Mouse (Mus musculus) embryonic facial prominence, embryonic 15.5 days (tissue): ENCODE measurements around the gene Arhgap19. TPM values are rescaled to one million over a fixed set of nuclear protein-coding genes. Genes with fewer than 3 reads are reported as not detected.

Source experiments
- ATAC-seq: fragments of 200-750 bp; cut with Nextera tagmentation; 2 replicates; pipeline ENCODE4 v1.8.0; 2017; ENCODE audit warnings: low read depth, moderate TSS enrichment; ENCODE audit not compliant: insufficient number of reproducible peaks, low FRiP score, low TSS enrichment
- H3K27ac ChIP-seq: fragments of 300-500 bp; sonication (generic); replicated peaks from 2 replicates; pipeline ENCODE4 v1.5.1; 2015; ENCODE audit warnings: mild to moderate bottlenecking, inconsistent platforms
- H3K27me3 ChIP-seq: fragments of 300-500 bp; sonication (generic); 2 replicates; pipeline ENCODE4 v1.6.1; 2015; ENCODE audit warnings: inconsistent platforms
- H3K36me3 ChIP-seq: fragments of 300-500 bp; sonication (generic); 2 replicates; pipeline ENCODE4 v1.6.1; 2015; ENCODE audit warnings: mild to moderate bottlenecking, inconsistent platforms
- H3K4me1 ChIP-seq: fragments of 300-500 bp; sonication (generic); 2 replicates; pipeline ENCODE4 v1.6.1; 2015; ENCODE audit warnings: inconsistent platforms
- H3K4me2 ChIP-seq: fragments of 300-500 bp; sonication (generic); replicated peaks from 2 replicates; pipeline ENCODE4 v1.6.1; 2015; ENCODE audit warnings: mild to moderate bottlenecking, inconsistent platforms
- H3K4me3 ChIP-seq: fragments of 300-500 bp; sonication (generic); replicated peaks from 2 replicates; pipeline ENCODE4 v1.5.1; 2015; ENCODE audit warnings: mild to moderate bottlenecking, inconsistent platforms
- H3K9ac ChIP-seq: fragments of 300-500 bp; sonication (generic); 2 replicates; pipeline ENCODE4 v1.6.1; 2015; ENCODE audit warnings: inconsistent platforms
- H3K9me3 ChIP-seq: fragments of 300-500 bp; sonication (generic); replicated peaks from 2 replicates; pipeline ENCODE4 v1.6.1; 2016; ENCODE audit warnings: inconsistent platforms
- WGBS: fragments of 180-500 bp; shearing (Covaris S2); methylation state at CpG from one replicate; pipeline ENCODE4 v1.1.7; 2015; 5-methylcytosine and 5-hydroxymethylcytosine counted together
- polyA plus RNA-seq: library from polyadenylated mRNA; unstranded; fragments of >200 nt; fragmentation: Nextera tagmentation; extraction: Ambion mirVana; gene quantifications from 2 replicates; pipeline ENCODE4 v1.2.1, GENCODE M21; 2015

The Arhgap19 gene
- polyA plus RNA-seq, 1 experiment from 2014 or later, result 17.5 TPM

GRCm38 (mm10) chr19:41796789-41797327 is 5.0 kb downstream of the Arhgap19 start:
- no peak for ATAC-seq
- WGBS, result 45% methylated on average over 12 of the region's 12 CpGs
- no peaks in the 10 kb centered on the region for H3K9me3 ChIP-seq
- no peak overlapping the region for H3K4me3 ChIP-seq
- 0 out of 2 replicates have a peak overlapping the region, but pooled peaks have one; percentile 48 for H3K27ac ChIP-seq
- no peak overlapping the region for H3K4me2 ChIP-seq
- no peaks in the 10 kb centered on the region for H3K27me3 ChIP-seq
- H3K36me3 ChIP-seq, result no peaks in the 10 kb centered on the region
- H3K9ac ChIP-seq, result no peak overlapping the region
- peaks cover 27% of the 10 kb centered on the region for H3K4me1 ChIP-seq

- WGBS, result 43% methylated on average over 3 of the region's 3 CpGs
- Histone ChIP-seq H3K27ac (0 out of 2 replicates have a peak overlapping the region, but pooled peaks have one; percentile 48), H3K4me2 (no peak overlapping the region), H3K4me3 (no peak overlapping the region), H3K36me3 (no peaks in the 10 kb centered on the region), H3K27me3 (no peaks in the 10 kb centered on the region), H3K4me1 (peaks cover 27% of the 10 kb centered on the region), H3K9me3 (no peaks in the 10 kb centered on the region), H3K9ac (no peak overlapping the region)
- no peak for ATAC-seq
Measured at GRCm38 (mm10) chr19:41796148-41796760, 5.6 kb downstream of the Arhgap19 start.

- Histone ChIP-seq H3K36me3 (no peaks in the 10 kb centered on the region), H3K4me3 (no peak overlapping the region), H3K9ac (no peak overlapping the region), H3K27ac (no peak overlapping the region), H3K9me3 (no peaks in the 10 kb centered on the region), H3K27me3 (no peaks in the 10 kb centered on the region), H3K4me2 (no peak overlapping the region), H3K4me1 (peaks cover 16% of the 10 kb centered on the region)
- no peak for ATAC-seq
- WGBS, result 69% methylated on average over 6 of the region's 6 CpGs
Measured at GRCm38 (mm10) chr19:41794901-41795300, 6.9 kb downstream of the Arhgap19 start.

GRCm38 (mm10) chr19:41794017-41794416 is 7.8 kb downstream of the Arhgap19 start:
- H3K36me3 ChIP-seq, result no peaks in the 10 kb centered on the region
- H3K4me2 ChIP-seq, result no peak overlapping the region
- no peak overlapping the region for H3K4me3 ChIP-seq
- no peaks in the 10 kb centered on the region for H3K27me3 ChIP-seq
- no peaks in the 10 kb centered on the region for H3K9me3 ChIP-seq
- H3K4me1 ChIP-seq, result peaks cover 14% of the 10 kb centered on the region; the same call in 1 of the 2 replicates
- no peak for ATAC-seq
- no peak overlapping the region for H3K9ac ChIP-seq
- no peak overlapping the region for H3K27ac ChIP-seq

GRCm38 (mm10) chr19:41792934-41793486 is 8.8 kb downstream of the Arhgap19 start:
- no peak overlapping the region for H3K4me3 ChIP-seq
- H3K36me3 ChIP-seq, result no peaks in the 10 kb centered on the region
- no peak overlapping the region for H3K9ac ChIP-seq
- no peak overlapping the region for H3K4me2 ChIP-seq
- no peaks in the 10 kb centered on the region for H3K9me3 ChIP-seq
- no peak overlapping the region for H3K27ac ChIP-seq
- no peaks in the 10 kb centered on the region for H3K27me3 ChIP-seq
- 67% methylated on average over 1 of the region's 1 CpGs for WGBS
- ATAC-seq, result no peak
- peaks cover 14% of the 10 kb centered on the region; the same call in 1 of the 2 replicates for H3K4me1 ChIP-seq

- Histone ChIP-seq H3K4me1 (0 out of 2 replicates have a peak, but pooled peaks cover 8% of the 10 kb centered on the region), H3K9ac (no peak overlapping the region), H3K4me2 (no peak overlapping the region), H3K4me3 (no peak overlapping the region), H3K9me3 (no peaks in the 10 kb centered on the region), H3K27ac (no peak overlapping the region), H3K36me3 (peaks cover 3% of the 10 kb centered on the region; the same call in 1 of the 2 replicates), H3K27me3 (no peaks in the 10 kb centered on the region)
- ATAC-seq, result no peak
- WGBS, result 83% methylated on average over 2 of the region's 2 CpGs
Measured at GRCm38 (mm10) chr19:41791384-41791783, 10.5 kb downstream of the Arhgap19 start.

GRCm38 (mm10) chr19:41789110-41789961 is 12.5 kb downstream of the Arhgap19 start:
- H3K4me3 ChIP-seq, result no peak overlapping the region
- no peak overlapping the region for H3K9ac ChIP-seq
- no peak overlapping the region for H3K4me2 ChIP-seq
- 50% methylated on average over 10 of the region's 10 CpGs for WGBS
- ATAC-seq, result no peak
- H3K27ac ChIP-seq, result no peak overlapping the region
- H3K9me3 ChIP-seq, result no peaks in the 10 kb centered on the region
- no peaks in the 10 kb centered on the region for H3K27me3 ChIP-seq
- no peaks in the 10 kb centered on the region for H3K4me1 ChIP-seq
- peaks cover 13% of the 10 kb centered on the region; the same call in 1 of the 2 replicates for H3K36me3 ChIP-seq

- no peak for ATAC-seq
- WGBS, result 98% methylated on average over 1 of the region's 1 CpGs
- H3K27me3 ChIP-seq, result no peaks in the 10 kb centered on the region
- peaks cover 19% of the 10 kb centered on the region for H3K36me3 ChIP-seq
- no peak overlapping the region for H3K9ac ChIP-seq
- H3K9me3 ChIP-seq, result no peaks in the 10 kb centered on the region
- H3K4me2 ChIP-seq, result no peak overlapping the region
- H3K4me3 ChIP-seq, result no peak overlapping the region
- H3K27ac ChIP-seq, result no peak overlapping the region
- no peaks in the 10 kb centered on the region for H3K4me1 ChIP-seq
Measured at GRCm38 (mm10) chr19:41786896-41787295, 15.0 kb downstream of the Arhgap19 start.

GRCm38 (mm10) chr19:41777514-41777913 is 24.3 kb downstream of the Arhgap19 start:
- WGBS, result 84% methylated on average over 6 of the region's 6 CpGs
- ATAC-seq, result no peak
- H3K4me3 ChIP-seq, result no peak overlapping the region

GRCm38 (mm10) chr19:41768711-41769110 is 33.1 kb downstream of the Arhgap19 start:
- 90% methylated on average over 7 of the region's 7 CpGs for WGBS
- H3K36me3 ChIP-seq, result peaks cover 19% of the 10 kb centered on the region

More at GRCm38 (mm10) chr19:41777514-41777913, 24.3 kb downstream of the Arhgap19 start:
- H3K4me2 ChIP-seq, result no peak overlapping the region
- no peaks in the 10 kb centered on the region for H3K9me3 ChIP-seq
- no peak overlapping the region for H3K27ac ChIP-seq
- peaks cover 47% of the 10 kb centered on the region for H3K36me3 ChIP-seq
- no peaks in the 10 kb centered on the region for H3K27me3 ChIP-seq
- no peak overlapping the region for H3K9ac ChIP-seq
- no peaks in the 10 kb centered on the region for H3K4me1 ChIP-seq

GRCm38 (mm10) chr19:41766628-41767027 is 35.2 kb downstream of the Arhgap19 start:
- H3K4me1 ChIP-seq, result no peaks in the 10 kb centered on the region
- no peak overlapping the region for H3K4me3 ChIP-seq
- peaks cover 6% of the 10 kb centered on the region; the same call in 1 of the 2 replicates for H3K36me3 ChIP-seq
- no peak overlapping the region for H3K4me2 ChIP-seq
- no peak for ATAC-seq
- H3K27me3 ChIP-seq, result no peaks in the 10 kb centered on the region
- H3K27ac ChIP-seq, result no peak overlapping the region
- 66% methylated on average over 5 of the region's 5 CpGs for WGBS
- H3K9me3 ChIP-seq, result no peaks in the 10 kb centered on the region
- H3K9ac ChIP-seq, result no peak overlapping the region

More at GRCm38 (mm10) chr19:41768711-41769110, 33.1 kb downstream of the Arhgap19 start:
- H3K9me3 ChIP-seq, result no peaks in the 10 kb centered on the region
- H3K27ac ChIP-seq, result no peak overlapping the region
- H3K4me3 ChIP-seq, result no peak overlapping the region
- ATAC-seq, result no peak
- no peaks in the 10 kb centered on the region for H3K27me3 ChIP-seq
- no peaks in the 10 kb centered on the region for H3K4me1 ChIP-seq
- no peak overlapping the region for H3K9ac ChIP-seq
- H3K4me2 ChIP-seq, result no peak overlapping the region
